Mouse (Mus musculus) small intestine, adult 10 weeks (tissue): ENCODE measurements around the gene Trim41. TPM values are rescaled to one million over a fixed set of nuclear protein-coding genes. Genes with fewer than 3 reads are reported as not detected.

Experiments
- polyA plus RNA-seq: library from polyadenylated mRNA; stranded (reverse); fragments of 350-450 nt; fragmentation: Illumina TruSeq; extraction: RNeasy Lipid Tissue Mini Kit (QIAGEN cat#74804); gene quantifications from one replicate; pipeline ENCODE4 v1.2.3, GENCODE M21; 2014; ENCODE audit warnings: low replicate concordance

The Trim41 gene
- 10.4 TPM for polyA plus RNA-seq

GRCm38 (mm10) chr11:48816800-48817665 is at the start of gene Trim41:
Gene Trim41 (minus strand): TSS chr11:48817353.

DNA sequence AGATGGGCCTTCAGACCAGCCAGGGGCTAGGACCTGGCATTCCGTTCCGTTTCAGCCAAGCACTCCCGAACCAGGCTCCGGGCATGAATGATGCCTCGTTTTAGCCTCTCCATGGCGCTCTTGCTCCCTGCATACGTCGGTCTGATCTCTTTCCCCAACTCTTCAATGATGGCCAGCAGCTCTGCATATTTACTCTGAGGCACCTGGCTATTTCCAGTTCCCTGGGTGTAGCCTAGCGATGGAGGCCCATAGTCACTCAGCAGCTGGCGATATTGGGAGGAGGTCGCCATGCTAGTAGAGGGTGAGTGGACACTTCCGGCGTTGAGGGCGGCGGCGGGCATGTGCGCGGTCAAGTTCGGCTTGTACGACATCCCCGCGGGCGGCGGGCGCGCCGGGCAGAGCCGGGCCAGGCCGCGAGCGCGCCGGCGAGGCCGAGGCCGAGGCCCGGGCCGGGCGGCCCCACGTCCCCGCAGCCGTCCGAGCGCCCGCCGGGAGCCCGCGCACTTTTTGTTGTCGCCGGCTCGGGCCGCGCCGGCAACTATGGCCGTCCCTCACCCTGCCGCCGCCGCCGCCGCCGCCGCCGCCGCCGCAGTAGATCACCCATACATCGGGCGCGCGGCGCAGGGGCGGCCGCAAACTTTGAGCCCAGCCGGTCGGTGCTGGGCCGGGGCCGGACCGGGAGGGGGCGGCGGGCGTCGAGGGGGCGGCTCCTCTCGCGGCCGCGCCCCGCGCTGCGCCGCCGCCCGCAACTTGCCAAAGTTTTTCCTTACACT is 9.0 kb upstream of the Trim41 start, which contains the start of the genes Trim7 and Gm12184:
TSS of gene Trim7 (plus strand) at position 162 of the 773 bp plus-strand sequence.
TSS of gene Gm12184 (minus strand) at position 677 of the 773 bp plus-strand sequence.

DNA sequence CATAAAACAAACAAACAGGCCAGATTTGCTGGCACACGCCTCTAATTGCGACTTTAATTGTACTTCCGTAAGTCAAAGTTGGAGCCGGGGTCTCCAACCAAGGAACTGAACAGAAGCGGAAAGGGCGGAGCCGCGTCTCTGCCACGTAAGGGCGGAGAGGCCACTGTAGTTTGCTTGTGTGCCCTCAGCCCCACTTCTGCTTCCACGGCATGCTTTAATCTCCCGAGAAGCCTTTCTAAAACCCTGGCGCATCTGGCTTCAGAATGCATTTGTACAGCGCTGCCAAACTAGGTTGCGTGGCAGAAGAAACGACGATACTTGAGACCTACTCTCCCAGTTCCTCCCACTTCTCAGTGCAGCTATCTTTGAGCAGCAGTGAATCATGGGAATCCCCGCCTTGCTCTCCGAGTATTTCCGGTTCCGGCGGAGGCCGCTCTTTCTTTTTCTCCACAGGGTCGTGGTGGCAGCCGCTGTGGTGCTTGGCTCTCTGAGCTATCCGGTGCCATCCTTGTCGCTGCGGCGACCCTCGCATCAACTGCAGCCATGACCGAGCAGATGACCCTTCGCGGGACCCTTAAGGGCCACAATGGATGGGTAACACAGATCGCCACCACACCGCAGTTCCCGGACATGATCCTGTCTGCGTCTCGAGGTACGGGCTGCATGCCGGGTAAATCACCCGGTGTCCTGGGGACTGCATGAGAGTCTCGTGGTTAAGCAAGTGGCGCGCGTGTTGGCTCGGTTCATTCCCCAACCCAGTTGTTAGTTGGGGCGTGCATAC is 17.0 kb downstream of the Trim41 start, which contains the start of gene Rack1:
TSS of gene Rack1 (plus strand) at position 412 of the 781 bp plus-strand sequence.

Other genes starting within 250 kb of the Trim41 start
- 93.3 TPM for gene Rack1, start 17.0 kb downstream of the Trim41 start, polyA plus RNA-seq
- 4.1 TPM for gene Trim7, start 8.8 kb upstream of the Trim41 start, polyA plus RNA-seq
- 5.0 TPM for gene Gm12184, start 9.3 kb upstream of the Trim41 start, polyA plus RNA-seq
- gene Irgm1, start 54.3 kb upstream of the Trim41 start, polyA plus RNA-seq = 35.8 TPM
- gene Gm5431, start 84.9 kb upstream of the Trim41 start, polyA plus RNA-seq = 32.7 TPM
- 5.8 TPM for gene Psme2b, start 128.8 kb upstream of the Trim41 start, polyA plus RNA-seq
- gene Olfr56, start 161.5 kb upstream of the Trim41 start, polyA plus RNA-seq = 6.8 TPM
- gene 9930111J21Rik1, start 162.0 kb upstream of the Trim41 start, polyA plus RNA-seq = 1.3 TPM
- gene Gm12185, start 174.9 kb upstream of the Trim41 start, polyA plus RNA-seq = 0.97 TPM
- 8.9 TPM for gene Tgtp1, start 176.8 kb upstream of the Trim41 start, polyA plus RNA-seq
- 18.7 TPM for gene 9930111J21Rik2, start 233.9 kb upstream of the Trim41 start, polyA plus RNA-seq
- 22.2 TPM for gene Tgtp2, start 246.9 kb upstream of the Trim41 start, polyA plus RNA-seq